Comparison of ENCODE assay signal across 26 mouse cellular contexts in the genomic region with DNA sequence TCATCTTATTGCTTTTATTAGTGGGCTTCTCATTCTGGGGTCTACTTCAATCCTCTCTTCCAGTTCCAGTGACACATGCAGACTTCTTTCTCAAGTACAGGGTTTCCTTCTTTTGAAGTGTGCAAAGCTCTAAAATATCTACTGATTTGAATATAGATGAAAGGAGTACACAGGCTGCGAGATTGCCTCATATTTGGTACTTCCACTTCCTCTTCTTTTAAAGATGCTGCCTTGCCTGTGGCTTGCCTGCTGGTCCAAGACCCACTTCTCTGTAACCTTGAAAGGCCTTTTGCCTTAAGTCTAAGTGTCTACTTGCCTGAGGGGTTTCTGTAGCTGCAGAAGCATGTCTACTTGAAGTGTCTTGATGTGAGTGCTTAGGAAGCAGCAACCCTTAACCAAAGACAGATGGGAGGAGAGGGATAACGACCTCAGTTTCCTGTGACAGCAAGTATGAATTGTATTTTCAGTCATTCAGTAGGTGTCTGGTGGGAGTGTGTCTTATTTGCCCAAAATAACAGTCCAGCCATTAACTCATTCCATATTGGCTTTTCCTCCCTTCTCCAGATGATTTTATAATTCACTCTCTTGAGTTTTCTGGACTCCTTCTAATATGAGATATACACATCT.
DNase-seq lines count a peak whose midpoint lies in the region; ATAC-seq and TF ChIP-seq lines count a peak whose summit lies in the region.
"Had no signal": no experiment of that assay in that cellular context is flagged by ENCODE, and none has a peak within 500 bp of the region (broad histone marks: within the 10 kb centered on the region; RNA-seq: fewer than 3 reads in every experiment).

No protein-coding gene starts in this region.

- H3K27me3 ChIP-seq in CH12.LX (replicated peaks): no peaks in the 10 kb centered on the region
- no peaks in the 10 kb centered on the region for H3K27me3 ChIP-seq in limb, embryonic 10.5 days (ENCODE audit: low read depth, poor library complexity, severe bottlenecking)
- H3K27me3 ChIP-seq in midbrain, postnatal 0 days (ENCODE audit: insufficient read depth, low read length): no peaks in the 10 kb centered on the region
- no peaks in the 10 kb centered on the region for H3K27me3 ChIP-seq in midbrain, embryonic 11.5 days (ENCODE audit: control insufficient read depth, insufficient read depth, low read length)
- H3K27me3 ChIP-seq: embryonic facial prominence, embryonic 15.5 days; hindbrain, embryonic 12.5 days; Patski had no signal

- TF ChIP-seq RAD21 in CH12.LX (IDR thresholded peaks at IDR 0.05; ENCODE audit: low read depth, low read length): no peak; the same call in none of the 2 replicates

- H3K9me3 ChIP-seq in CH12.LX (replicated peaks; ENCODE audit: low read length): no peaks in the 10 kb centered on the region
- H3K9me3 ChIP-seq in limb, embryonic 10.5 days (replicated peaks): no peaks in the 10 kb centered on the region
- no peaks in the 10 kb centered on the region for H3K9me3 ChIP-seq in midbrain, postnatal 0 days (ENCODE audit: low read length)
- no peaks in the 10 kb centered on the region for H3K9me3 ChIP-seq in midbrain, embryonic 11.5 days (ENCODE audit: control insufficient read depth, low read length)
- H3K9me3 ChIP-seq: embryonic facial prominence, embryonic 15.5 days; forebrain, embryonic 10.5 days; heart, embryonic 10.5 days; hindbrain, embryonic 12.5 days had no signal

- no peaks in the 10 kb centered on the region for H3K79me2 ChIP-seq in CH12.LX (replicated peaks; ENCODE audit: control insufficient read depth, extremely low read depth, insufficient read depth, poor library complexity, severe bottlenecking)

- no peaks in the 10 kb centered on the region for H3K36me3 ChIP-seq in CH12.LX (replicated peaks in 1 of 2; ENCODE audit: control insufficient read depth in 1 of 2, insufficient read depth in 1 of 2, low read length in 1 of 2)
- H3K36me3 ChIP-seq in limb, embryonic 10.5 days: no peaks in the 10 kb centered on the region
- no peaks in the 10 kb centered on the region for H3K36me3 ChIP-seq in midbrain, postnatal 0 days (ENCODE audit: insufficient read depth, low read length)
- H3K36me3 ChIP-seq in midbrain, embryonic 11.5 days (ENCODE audit: control insufficient read depth, insufficient read depth, low read length): no peaks in the 10 kb centered on the region
- H3K36me3 ChIP-seq: embryonic facial prominence, embryonic 15.5 days; forebrain, embryonic 10.5 days; heart, embryonic 10.5 days; hindbrain, embryonic 12.5 days had no signal

- no peak for TF ChIP-seq CTCF in CH12.LX (conservative IDR thresholded peaks at IDR 0.05 in 1 of 2, IDR thresholded peaks at IDR 0.05 in 1 of 2; ENCODE audit: low read depth in 2 of 2, low read length in 2 of 2)
- no peak for TF ChIP-seq CTCF in midbrain, postnatal 0 days (IDR thresholded peaks at IDR 0.05)
- no peak for TF ChIP-seq CTCF in layer of hippocampus, adult 2 months (conservative IDR thresholded peaks at IDR 0.05)

- no peak for ATAC-seq in midbrain, postnatal 0 days (ENCODE audit: low FRiP score)
- ATAC-seq in midbrain, embryonic 11.5 days (ENCODE audit: low FRiP score): no peak
- ATAC-seq: activated CD4-positive, CD25-positive, alpha-beta regulatory T cell, adult 4 months; forebrain, embryonic 14.5 days; hindbrain, embryonic 16.5 days; inflammation-experienced regulatory T-cells, adult 6 months; Patski had no signal

- DNase-seq in CH12.LX (ENCODE audit: extremely low read depth): peak; percentile 85
- peak; percentile 16 for DNase-seq in embryo, embryonic 10.5 days (ENCODE audit: low spot score)
- DNase-seq in limb, embryonic 10.5 days (ENCODE audit: low spot score): peak; percentile 31
- no peak for DNase-seq in spleen, adult 12 weeks (ENCODE audit: low spot score)
- DNase-seq in midbrain, postnatal 0 days (ENCODE audit: low spot score): no peak
- DNase-seq in layer of hippocampus, adult 2 months (ENCODE audit: low spot score in 2 of 2): no peak
- DNase-seq in midbrain, embryonic 11.5 days (ENCODE audit: low spot score, missing footprints): no peak
- DNase-seq: adrenal gland, adult 2 months; adrenal gland, postnatal 25 days; cerebellum, adult 11 months; cerebellum, adult 8-10 months; cerebellum, postnatal 14 days; gastrocnemius, postnatal 36 days; heart, adult 18-20 months; heart, postnatal 10 days; heart, postnatal 4 days had no signal

- TF ChIP-seq EP300 in CH12.LX (IDR thresholded peaks at IDR 0.05; ENCODE audit: low read length): peak; percentile 94

- peaks cover 5 to 22% of the 10 kb centered on the region in 2 experiments for H3K4me1 ChIP-seq in CH12.LX (ENCODE audit: control insufficient read depth in 1 of 2, insufficient read depth in 2 of 2)
- H3K4me1 ChIP-seq in limb, embryonic 10.5 days: peaks cover 10% of the 10 kb centered on the region; the same call in 1 of the 2 replicates
- H3K4me1 ChIP-seq in midbrain, postnatal 0 days (ENCODE audit: insufficient read depth, low read length): no peaks in the 10 kb centered on the region
- H3K4me1 ChIP-seq in midbrain, embryonic 11.5 days (ENCODE audit: control insufficient read depth, insufficient read depth, low read length): no peaks in the 10 kb centered on the region
- H3K4me1 ChIP-seq: embryonic facial prominence, embryonic 15.5 days; forebrain, embryonic 10.5 days; hindbrain, embryonic 12.5 days had no signal

- WGBS in limb, embryonic 10.5 days: 44% methylated on average over 2 of the region's 2 CpGs
- 56% methylated on average over 2 of the region's 2 CpGs for WGBS in midbrain, postnatal 0 days
- WGBS in midbrain, embryonic 11.5 days: 63% methylated on average over 2 of the region's 2 CpGs

- no peak for TF ChIP-seq POLR2A in CH12.LX (IDR thresholded peaks at IDR 0.05; ENCODE audit: low read depth, low read length)

- H3K9ac ChIP-seq in CH12.LX (ENCODE audit: insufficient read depth, low read depth): no peak overlapping the region
- no peak overlapping the region for H3K9ac ChIP-seq in midbrain, postnatal 0 days (replicated peaks; ENCODE audit: low read length, poor library complexity, severe bottlenecking)
- H3K9ac ChIP-seq in midbrain, embryonic 11.5 days (ENCODE audit: low read length): no peak overlapping the region
- H3K9ac ChIP-seq: embryonic facial prominence, embryonic 15.5 days; hindbrain, embryonic 12.5 days had no signal

- dilution Hi-C loops in CH12.LX (cut with MboI; ENCODE audit: extremely low pct_ligation_motif_present, extremely low pct_unique_long_range_greater_than_20kb, low sequenced_read_pairs): no loop called here

- H3K4me3 ChIP-seq in CH12.LX (replicated peaks in 1 of 3; ENCODE audit: low read depth in 2 of 3, low read length in 2 of 3, poor library complexity in 1 of 3): no peak overlapping the region
- H3K4me3 ChIP-seq in limb, embryonic 10.5 days: no peak overlapping the region
- no peak overlapping the region for H3K4me3 ChIP-seq in midbrain, postnatal 0 days (ENCODE audit: low read depth, low read length)
- H3K4me3 ChIP-seq in layer of hippocampus, adult 2 months: no peak overlapping the region
- H3K4me3 ChIP-seq in midbrain, embryonic 11.5 days (ENCODE audit: low read depth, low read length): no peak overlapping the region
- H3K4me3 ChIP-seq: embryonic facial prominence, embryonic 15.5 days; erythroblast, embryonic 14.5 days; forebrain, embryonic 10.5 days; heart, embryonic 10.5 days; hindbrain, embryonic 12.5 days had no signal

- in situ Hi-C loops in CH12.LX (cut with MboI; ENCODE audit: low pct_ligation_motif_present, low pct_unique_long_range_greater_than_20kb, low sequenced_read_pairs): no loop called here

- H3K27ac ChIP-seq in CH12.LX (ENCODE audit: insufficient read depth, low read depth): peak overlapping the region; percentile 71
- H3K27ac ChIP-seq in limb, embryonic 10.5 days: no peak overlapping the region
- no peak overlapping the region for H3K27ac ChIP-seq in midbrain, postnatal 0 days (ENCODE audit: low read depth, low read length)
- no peak overlapping the region for H3K27ac ChIP-seq in layer of hippocampus, adult 2 months
- H3K27ac ChIP-seq in midbrain, embryonic 11.5 days (ENCODE audit: low read depth, low read length): no peak overlapping the region
- H3K27ac ChIP-seq: embryonic facial prominence, embryonic 15.5 days; forebrain, embryonic 10.5 days; heart, embryonic 10.5 days; hindbrain, embryonic 12.5 days had no signal

- peak overlapping the region; percentile 71; the same call in 1 of the 2 replicates for H3K4me2 ChIP-seq in CH12.LX (ENCODE audit: insufficient read depth, low read depth, poor library complexity, severe bottlenecking)
- no peak overlapping the region for H3K4me2 ChIP-seq in midbrain, postnatal 0 days (ENCODE audit: low read depth, low read length, poor library complexity, severe bottlenecking)
- no peak overlapping the region for H3K4me2 ChIP-seq in midbrain, embryonic 11.5 days
- H3K4me2 ChIP-seq: embryonic facial prominence, embryonic 15.5 days; hindbrain, embryonic 12.5 days had no signal

TF ChIP-seq in CH12.LX, 34 proteins besides CTCF, POLR2A, EP300 and RAD21 (continues in another document):
- TF ChIP-seq MAFK (IDR thresholded peaks at IDR 0.05; ENCODE audit: insufficient replicate concordance, low read length) (no peak), GABPA (IDR thresholded peaks at IDR 0.05; ENCODE audit: insufficient replicate concordance, low read depth, low read length) (no peak), UBTF (IDR thresholded peaks at IDR 0.05; ENCODE audit: low read depth, low read length) (no peak), USF2 (conservative IDR thresholded peaks at IDR 0.05; ENCODE audit: low read depth, low read length) (no peak), POLR2AphosphoS2 (IDR thresholded peaks at IDR 0.05; ENCODE audit: low read depth, low read length) (no peak), SIN3A (IDR thresholded peaks at IDR 0.05; ENCODE audit: low read length) (no peak), ELF1 (IDR thresholded peaks at IDR 0.05; ENCODE audit: low read depth, low read length) (no peak; the same call in 1 of the 2 replicates), TBP (conservative IDR thresholded peaks at IDR 0.05; ENCODE audit: low read depth, low read length) (no peak; the same call in 1 of the 2 replicates), JUN (IDR thresholded peaks at IDR 0.05; ENCODE audit: insufficient read depth, low read depth, low read length) (no peak; the same call in 1 of the 2 replicates), NELFE (IDR thresholded peaks at IDR 0.05; ENCODE audit: low read depth, low read length) (no peak), MXI1 (IDR thresholded peaks at IDR 0.05; ENCODE audit: low read depth, low read length) (no peak), HCFC1 (IDR thresholded peaks at IDR 0.05; ENCODE audit: low read depth, low read length) (no peak), ZMIZ1 (IDR thresholded peaks at IDR 0.05; ENCODE audit: low read depth, low read length) (no peak), JUND (conservative IDR thresholded peaks at IDR 0.05; ENCODE audit: low read depth, low read length) (peak; percentile 55), SMC3 (IDR thresholded peaks at IDR 0.05; ENCODE audit: low read depth, low read length) (no peak), MAZ (IDR thresholded peaks at IDR 0.05; ENCODE audit: low read depth, low read length) (no peak), NRF1 (IDR thresholded peaks at IDR 0.05; ENCODE audit: low read depth, low read length) (no peak), MAX (IDR thresholded peaks at IDR 0.05; ENCODE audit: low read length) (no peak)

Comparison
In these comparisons a context has a peak if more than half of its experiments do, and no peak if none do; other contexts are left out.
1. DNase-seq: peak in CH12.LX (single experiment), embryo, embryonic 10.5 days (single experiment) and limb, embryonic 10.5 days (single experiment); none in spleen, adult 12 weeks (single experiment), midbrain, postnatal 0 days (single experiment), layer of hippocampus, adult 2 months (0 of 2) and midbrain, embryonic 11.5 days (single experiment).